Mouse (Mus musculus) erythroid progenitor cell, adult 5-6 weeks (primary cell): ENCODE measurements around the gene Adam10. TPM values are rescaled to one million over a fixed set of nuclear protein-coding genes. Genes with fewer than 3 reads are reported as not detected.
A peak's percentile ranks its signal among the peaks of the same experiment; 100 is the strongest.

Source experiments
- ATAC-seq: replicated peaks from 2 replicates; pipeline ENCODE4 v1.8.0; 2016; ENCODE audit warnings: moderate number of reproducible peaks, mild to moderate bottlenecking, moderate TSS enrichment, inconsistent platforms; ENCODE audit not compliant: poor library complexity, low FRiP score, severe bottlenecking
- total RNA-seq, 2 experiments: library from RNA; stranded (forward) in 1 of 2; stranded (reverse) in 1 of 2; fragments of 150-400 nt in 1 of 2; fragments of 186-747, 209-891 nt in 1 of 2; gene quantifications; 2 replicates each; pipeline versions ENCODE4 v1.2.3 to v1.2.4; 2015 to 2017; ENCODE audit warnings: low replicate concordance in 2 of 2

Adam10 gene
- 334 and 407 TPM in 2 replicates for total RNA-seq (2015; ENCODE audit: low replicate concordance)
- 328 and 349 TPM in 2 replicates for total RNA-seq (2017; ENCODE audit: low replicate concordance)

DNA sequence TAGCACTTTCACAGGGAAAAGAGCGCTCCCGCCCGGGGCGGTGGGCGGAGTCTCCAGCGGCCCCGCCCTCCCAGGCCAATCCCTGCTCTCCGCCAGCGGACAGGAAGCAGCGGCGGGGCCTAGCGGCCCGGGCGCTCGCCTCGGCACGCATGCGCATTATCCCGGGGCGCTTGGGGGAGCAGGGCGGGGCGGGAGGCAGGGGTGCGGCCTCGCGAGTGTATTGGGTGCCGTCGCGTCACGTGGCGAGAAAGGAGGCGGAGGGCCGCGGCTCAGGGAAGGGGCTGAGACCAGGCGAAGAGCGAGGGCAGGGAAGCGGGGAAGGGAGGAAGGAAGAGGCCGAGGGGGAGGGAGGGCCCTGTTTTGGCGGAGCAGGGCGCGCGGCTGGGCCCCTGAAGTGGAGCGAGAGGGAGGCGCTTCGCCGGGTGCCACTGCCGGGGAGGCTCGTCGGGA, at the start of gene Adam10:
Adam10 (plus strand) TSS at position 316 of the 450 bp plus-strand sequence.
- peak; percentile 92 for ATAC-seq

DNA sequence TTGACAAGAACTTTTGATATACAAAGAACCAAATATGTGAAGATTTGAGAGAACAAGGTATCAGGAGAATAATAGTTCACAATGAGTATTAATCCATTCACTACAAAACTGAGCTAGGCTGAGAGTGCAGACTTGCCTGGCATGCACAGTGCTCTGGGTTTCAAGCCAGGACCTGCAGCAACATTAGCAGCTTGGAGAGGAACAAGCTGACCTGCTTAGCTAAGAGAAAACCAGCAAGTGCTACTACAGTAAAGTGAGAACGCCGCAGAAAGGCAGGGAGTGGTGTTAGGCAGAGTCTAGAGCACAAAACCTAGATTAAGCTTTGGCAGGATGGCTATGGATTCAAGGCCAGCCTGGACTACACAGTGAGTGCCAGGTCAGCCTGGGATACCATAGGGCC, 49.1 kb upstream of the Adam10 start:
- no peak for ATAC-seq

DNA sequence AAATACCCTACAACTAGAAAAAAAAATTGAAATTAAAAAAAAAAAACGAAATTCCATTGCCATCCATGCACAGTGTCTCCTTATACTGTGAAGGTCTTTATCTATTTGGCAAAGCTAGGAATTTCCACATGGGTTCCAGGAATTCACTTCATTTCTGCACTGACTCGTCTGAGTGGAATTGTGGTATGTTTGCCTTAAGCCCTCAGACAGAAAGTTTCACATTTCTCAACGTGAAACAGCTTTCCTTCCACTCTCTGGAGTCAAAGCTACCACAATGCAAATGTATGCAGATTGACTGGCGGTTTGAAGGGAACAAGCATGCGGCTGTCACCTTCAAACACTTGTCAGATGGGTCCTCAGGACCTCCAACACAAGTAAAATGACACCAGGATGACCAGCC, 47.1 kb upstream of the Adam10 start:
- no peak for ATAC-seq

DNA sequence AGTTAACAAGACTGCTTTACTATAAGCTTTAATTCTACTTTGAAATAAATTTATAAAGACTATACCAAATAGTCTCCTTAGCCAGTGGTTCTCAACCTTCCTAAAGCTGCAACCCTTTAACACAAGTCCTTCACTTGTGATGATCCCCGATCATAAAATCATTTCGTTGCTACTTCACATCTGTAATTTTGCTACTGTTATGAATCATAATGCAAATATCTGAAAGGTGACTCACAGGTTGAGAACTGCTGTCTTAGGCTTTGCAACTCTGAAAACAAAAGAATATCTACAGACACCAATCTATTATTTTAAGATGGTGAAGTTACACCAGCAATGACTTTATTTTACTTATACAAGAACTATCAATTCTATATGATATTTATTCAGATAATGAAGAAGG, 42.0 kb upstream of the Adam10 start:
- ATAC-seq: no peak

DNA sequence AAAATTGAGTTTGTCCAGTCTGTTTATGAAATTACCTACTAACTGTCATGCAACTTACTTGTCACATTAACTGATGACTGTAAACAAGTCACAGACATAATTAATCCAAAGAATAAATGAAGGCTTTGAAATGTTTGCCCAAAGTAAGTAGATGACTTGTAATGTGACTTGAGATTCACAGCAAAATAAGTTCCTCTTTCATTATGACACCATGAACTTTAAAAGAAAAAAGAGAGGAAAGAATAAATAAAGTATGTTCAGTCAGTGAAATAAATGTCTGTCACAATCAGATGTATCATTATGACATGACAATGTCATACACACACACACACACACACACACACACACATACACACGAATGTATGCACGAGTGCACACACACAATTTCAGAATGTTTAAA, 28.5 kb upstream of the Adam10 start:
- ATAC-seq: no peak

DNA sequence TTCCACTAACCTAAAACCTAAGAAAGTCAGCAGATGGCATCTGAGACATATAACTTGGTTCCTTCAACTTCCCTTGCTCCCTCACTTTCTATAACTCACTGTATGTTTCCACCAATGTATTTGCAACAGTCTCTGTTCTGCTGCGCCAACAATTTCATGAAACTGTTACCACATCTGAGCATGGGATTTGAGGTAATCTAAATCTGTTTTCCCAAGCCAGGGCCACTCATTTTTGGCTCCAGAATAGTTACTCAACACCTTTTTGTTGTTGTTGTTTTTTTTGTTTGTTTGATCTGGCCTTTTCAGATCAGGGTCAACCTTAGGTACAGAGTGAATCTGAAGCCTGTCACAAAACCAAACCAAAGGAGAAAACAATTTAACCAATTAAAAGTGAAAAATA, 27.8 kb upstream of the Adam10 start:
- no peak for ATAC-seq

DNA sequence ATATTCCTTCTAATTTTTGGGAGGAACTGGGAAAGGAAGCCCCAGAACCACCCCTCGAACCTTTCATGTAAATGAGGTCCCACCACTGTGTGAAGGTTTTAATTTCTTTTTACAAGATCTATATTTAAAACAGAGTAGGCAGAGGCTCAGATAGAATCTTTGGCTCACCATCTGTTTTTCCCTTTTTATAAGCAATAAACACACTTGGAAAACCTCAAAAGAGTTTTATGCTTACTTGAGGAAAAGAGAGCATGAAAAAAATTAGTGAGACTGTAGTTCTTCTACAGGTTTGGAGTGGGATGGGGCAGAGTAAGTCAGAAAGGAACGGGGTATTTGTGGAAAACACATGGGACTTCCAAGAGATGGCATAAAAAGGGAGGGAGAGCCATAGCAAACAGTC, 26.6 kb upstream of the Adam10 start:
- no peak for ATAC-seq

DNA sequence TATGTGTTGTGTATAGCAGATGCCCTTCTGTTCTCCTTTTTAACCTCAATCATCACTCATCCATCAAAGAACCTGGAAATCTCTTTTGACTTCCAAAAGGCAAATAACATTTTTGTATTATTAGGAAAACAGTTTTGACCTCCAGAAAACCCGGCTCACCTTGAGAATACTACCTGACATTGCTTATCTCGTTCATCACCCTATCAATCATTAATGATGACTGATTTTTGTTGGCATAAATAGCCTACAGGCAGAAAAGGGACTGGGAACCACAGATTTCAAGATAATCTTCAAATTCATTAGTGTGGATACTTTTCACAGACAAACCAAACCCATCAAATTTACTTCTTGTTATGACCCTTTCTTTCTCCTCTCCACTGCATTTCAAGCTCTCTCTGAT, 24.9 kb upstream of the Adam10 start:
- ATAC-seq: no peak

DNA sequence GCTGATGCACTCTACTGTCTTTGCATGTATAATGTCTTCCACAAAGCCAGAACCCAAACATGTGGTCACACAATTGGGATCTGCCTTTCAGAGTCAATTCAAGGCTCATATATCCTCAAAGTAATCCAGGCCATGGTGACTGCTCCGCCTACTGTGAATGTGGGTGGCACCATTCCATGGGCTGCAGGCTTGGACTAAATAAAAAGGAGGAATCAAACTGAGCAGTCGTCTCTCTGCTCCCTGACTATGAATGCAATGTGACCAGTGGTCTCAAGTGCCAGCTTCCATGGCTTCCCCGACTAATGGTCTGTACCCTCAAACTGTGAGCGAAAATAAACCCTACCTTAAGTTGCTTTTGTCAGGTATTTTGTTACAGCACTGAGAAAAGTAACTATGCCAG, 24.3 kb upstream of the Adam10 start:
- ATAC-seq: no peak

DNA sequence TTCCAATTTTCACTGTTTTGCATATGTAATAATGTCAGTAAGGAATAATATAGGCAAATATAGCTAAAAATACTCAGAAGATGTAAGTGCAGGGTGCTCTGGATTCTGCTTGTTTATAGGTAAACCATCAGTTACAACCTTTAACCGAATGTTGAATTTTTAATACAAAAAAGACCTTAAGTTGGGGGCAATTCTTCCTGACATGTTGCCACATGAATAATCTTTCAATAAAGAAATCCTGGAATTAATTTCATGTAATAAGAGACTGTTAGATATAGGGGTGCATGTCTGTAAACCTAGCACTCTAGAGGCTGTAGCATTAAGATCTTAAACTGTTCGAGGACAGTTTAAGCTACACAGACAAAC, 23.1 kb upstream of the Adam10 start:
- ATAC-seq: no peak

DNA sequence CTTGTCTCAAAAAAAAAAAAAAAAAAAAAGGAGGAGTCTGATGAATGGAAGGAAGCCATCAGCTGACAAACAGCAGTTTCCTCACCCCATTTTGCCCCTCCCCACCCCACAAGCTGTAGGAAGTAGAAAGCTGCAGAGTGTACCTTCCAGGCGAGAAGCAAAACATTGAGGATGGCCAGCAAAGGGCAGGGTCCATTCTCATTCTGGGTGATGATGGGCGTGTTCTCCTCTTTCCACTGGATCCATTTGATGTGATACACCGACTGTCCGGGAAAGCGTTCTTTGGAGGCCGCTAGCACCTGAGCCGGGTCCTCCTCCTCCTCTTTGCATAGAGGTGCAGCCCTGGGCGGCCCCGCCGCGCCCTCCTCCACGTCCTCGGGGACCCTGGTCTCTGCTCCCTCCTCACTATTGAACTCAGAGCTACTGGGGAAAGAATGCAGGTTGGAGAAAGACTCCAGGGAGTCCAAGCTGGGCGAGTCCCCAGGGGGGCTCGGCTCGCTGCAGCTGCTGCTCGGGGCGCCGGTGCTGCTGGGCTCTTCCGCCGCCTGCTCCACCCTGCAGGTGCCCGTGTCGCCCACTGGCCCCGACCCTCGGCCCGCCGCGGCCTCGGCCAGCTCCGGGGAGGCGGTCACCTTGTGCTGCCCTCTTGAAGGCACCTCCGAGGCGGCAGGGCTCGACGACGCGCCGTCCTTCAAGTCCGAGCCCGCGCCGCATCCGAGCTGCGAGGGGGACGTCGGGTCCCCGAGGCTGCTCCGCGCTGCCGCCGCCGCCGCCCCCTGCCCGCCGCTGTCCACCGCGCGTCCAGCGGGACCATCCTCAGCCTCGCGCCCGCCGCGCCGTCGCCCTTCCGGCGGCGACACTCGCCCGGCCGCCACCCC, 22.4 kb upstream of the Adam10 start, which contains the start of gene Gm10642:
Gm10642 (plus strand) TSS at position 122 of the 878 bp plus-strand sequence.
- peak; percentile 64 for ATAC-seq

DNA sequence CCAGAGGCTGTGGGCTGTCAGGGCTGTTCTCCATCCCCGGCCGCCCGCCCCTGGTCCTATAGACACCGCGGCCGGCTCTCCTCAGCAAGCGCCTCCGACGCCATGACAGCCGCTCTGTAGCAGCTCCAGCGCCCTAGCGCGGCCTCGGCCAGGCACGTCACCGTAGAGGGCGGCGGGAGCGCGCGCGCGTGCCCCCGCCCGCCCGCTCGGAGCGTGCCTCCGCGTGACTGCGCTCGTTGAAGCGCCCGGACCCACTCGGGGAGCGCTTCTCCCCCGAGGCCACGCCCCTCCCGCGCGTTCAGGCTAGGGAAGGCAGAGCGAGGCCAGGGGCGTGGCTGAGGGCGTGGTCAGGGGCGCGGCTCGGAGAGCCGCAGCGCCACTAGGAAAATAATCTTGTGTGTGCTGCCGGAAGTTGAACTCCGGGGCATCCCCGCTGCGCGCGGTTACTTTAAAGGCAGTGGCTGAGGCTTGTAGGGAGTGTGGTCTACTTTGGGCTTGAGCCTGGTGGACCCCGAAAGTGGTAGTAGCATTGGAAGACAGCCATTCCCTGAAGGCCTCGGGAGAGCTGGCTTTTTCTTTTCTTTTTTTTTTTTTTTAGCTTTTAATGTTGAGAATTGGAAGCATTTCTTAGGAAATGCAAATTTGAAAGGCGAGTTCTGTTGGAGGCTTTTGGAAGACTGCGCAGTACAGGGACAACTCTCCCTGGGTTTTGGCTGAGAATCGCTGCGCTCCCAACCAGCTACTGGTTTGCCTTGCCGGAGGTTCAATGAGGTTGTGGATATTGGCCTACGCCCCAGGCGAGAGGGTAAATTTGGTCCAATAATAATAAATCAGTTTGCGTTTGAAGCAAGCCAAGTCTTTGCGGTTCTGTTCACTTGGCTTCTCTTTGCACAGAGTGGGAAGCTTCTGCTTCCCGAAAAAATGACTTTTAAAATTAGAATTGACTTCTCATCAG, 21.5 kb upstream of the Adam10 start, which contains the start of gene Mindy2:
Mindy2 (minus strand) TSS at position 162 of the 955 bp plus-strand sequence.
- ATAC-seq: peak; percentile 88

DNA sequence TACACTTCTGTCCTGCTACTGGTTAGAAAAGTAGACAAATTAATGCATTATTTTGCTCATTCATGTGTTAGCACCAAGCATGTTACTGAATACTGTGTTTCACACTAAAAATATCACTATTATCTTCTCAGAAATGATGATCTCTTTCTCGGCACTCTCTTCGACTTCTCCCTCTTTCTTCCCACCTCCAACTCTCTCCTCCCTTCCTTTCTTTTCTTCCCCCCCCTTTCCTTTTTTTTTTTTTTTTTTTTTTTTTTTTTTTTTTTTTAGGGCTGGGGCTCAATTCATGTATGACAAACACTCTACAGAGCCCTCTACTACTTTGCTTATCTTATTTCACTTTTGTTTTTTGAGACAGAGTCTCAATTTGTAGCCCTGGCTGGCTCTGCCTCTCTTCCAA, 20.5 kb upstream of the Adam10 start:
- no peak for ATAC-seq

DNA sequence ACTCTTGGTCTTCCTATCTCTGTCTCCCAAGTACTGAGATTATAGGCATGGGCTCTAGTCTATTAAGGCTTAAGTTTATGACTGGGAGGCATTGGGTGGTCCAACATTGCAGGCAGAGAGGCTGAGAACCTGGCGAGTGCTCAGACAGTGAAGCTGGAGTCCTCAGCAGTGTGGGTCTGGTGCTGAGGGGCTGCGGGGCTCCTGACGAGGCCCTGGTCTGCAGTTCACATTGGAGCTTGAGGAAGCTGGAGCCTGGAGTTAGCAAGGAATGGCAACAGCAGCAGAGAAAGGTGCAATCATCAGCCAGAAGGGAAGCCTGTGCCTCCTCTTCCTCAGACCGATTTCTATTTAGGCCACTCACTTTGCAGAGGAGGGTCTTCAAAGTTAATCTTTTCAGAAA, 13.9 kb upstream of the Adam10 start:
- no peak for ATAC-seq

DNA sequence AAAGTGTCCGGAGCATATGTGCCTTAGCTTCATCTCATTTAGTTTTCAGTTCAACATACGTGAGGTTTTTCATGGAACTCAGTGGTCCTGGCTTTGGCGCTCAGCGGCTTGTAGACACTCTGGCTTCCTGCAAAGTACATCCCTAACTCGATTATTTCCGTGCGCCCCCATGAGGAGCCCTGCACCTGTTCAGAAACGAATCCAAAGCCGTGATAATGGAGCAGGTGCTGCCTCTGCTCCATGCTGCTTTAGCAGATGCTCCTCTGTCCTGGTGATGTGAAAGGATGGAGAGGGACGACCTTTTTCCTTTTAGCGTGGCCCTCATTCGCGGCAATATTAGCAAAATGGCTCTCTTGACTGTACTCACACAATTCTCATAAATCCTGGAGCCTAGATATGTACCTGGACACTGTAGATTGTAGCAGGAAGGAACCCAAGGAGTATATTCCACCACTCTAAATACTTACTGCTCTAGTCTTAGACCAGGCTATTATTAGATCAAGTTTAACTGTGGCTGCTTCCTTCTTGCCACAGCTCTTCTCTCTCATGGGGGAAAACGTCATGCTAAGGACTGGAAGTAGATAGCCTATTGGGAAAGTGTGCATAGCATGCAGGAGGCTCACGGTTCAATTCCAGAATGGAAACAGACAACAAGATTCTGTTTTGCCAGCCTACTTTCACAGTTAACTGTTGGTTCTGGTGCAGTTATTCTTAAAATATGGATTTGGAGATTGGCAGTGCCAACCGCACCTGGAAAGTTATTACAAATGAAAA, 13.2 kb upstream of the Adam10 start:
- no peak for ATAC-seq

DNA sequence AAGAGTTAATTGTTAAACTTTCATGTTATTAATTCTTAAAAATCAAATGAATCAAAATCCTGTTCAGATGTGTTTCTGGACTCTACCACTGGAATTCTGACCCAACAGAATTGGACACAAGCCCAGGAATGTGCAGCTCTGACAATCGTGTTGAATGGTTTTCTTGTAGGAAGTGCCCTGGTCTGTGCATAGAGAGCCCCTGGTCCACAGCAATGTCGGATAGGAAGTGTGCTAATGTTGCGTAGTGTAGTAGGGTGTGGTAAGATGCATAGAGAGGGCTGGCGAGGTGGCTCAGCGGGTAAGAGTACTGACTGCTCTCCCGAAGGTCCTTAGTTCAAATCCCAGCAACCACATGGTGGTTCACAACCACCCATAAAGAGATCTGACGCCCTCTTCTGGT, 12.0 kb upstream of the Adam10 start:
- ATAC-seq: no peak

DNA sequence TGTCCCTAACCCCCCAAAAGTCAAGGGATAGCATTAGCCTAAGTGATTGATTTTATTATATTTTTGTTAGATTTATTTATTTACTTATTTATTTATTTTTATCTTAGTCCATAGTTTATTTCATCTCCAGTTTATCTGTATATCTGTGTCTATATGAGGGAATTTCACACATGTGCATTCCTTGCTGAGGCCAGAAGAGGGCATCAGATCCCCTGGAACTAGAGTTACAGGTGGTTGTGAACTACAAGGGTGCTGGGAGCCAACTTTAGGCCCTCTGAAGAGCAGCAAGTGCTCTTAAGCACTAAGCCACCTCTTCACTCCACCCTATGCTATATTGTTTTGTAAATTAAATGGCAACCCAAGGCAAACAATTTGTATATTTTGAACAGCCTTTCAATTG, 10.7 kb upstream of the Adam10 start:
- ATAC-seq: no peak

DNA sequence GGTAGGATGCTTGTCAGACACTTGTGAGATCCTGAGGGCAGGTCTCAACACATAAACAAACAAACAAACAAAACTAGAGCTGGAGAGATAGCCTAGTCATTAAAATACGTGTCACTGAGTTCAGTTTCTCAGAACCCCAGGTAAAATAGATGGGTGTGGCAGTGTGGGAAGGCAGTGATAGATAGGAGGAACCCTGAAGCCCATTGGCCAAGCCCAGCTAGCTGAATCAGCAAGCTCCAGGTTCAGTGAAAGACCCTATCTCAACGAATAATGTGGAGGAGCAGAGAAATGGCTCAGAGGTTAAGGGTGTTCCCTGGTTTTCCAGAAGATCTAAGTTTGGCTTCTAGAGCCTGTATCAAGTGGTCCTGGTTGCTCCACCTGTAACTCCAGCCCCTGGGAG, 9.6 kb upstream of the Adam10 start:
- ATAC-seq: peak; percentile 83

DNA sequence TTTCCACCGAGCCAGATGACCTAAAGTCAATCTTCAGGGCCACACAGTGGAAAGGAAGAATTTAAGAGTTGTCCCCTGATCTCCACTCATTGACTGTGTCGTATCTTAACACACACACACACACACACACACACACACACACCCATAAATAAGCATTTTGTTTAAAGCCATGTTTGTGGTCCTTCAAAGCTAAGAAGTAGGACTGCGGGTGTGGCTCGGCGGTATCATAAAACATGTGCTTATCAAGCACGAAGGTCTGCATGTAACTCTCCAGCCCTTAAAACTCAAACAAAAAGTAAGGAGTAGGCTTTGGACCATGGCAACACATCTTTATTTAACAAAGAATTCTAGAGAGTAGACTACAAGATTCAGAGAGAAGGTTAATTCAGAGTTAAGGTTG, 8.4 kb upstream of the Adam10 start:
- peak; percentile 80 for ATAC-seq

DNA sequence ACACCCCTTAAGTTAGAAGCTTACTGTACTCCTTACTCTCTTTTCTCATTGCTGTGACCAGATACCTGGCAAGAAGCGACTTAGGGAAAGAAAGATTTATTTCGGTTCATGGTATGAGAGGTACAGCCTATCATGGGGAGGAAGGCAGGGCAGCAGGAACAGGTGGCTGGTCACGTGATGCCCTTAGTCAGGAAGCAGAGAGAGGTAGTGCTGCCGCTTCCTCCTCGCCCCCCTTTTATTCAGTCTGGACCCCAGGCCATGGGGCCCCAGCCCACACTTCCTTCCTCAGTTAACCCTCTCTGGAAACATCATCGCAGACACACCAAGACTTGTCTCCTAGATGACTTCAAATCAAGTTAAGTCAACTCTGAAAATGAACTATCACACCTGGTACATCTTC, 7.5 kb upstream of the Adam10 start:
- ATAC-seq: peak; percentile 49
